Mouse (Mus musculus) myocyte (in vitro differentiated cells): Measurements from ENCODE around the gene Pnkp. TPM values are rescaled to one million over a fixed set of nuclear protein-coding genes. Genes with fewer than 3 reads are reported as not detected.
A peak's percentile ranks its signal among the peaks of the same experiment; 100 is the strongest.

Source experiments
- H3K27me3 ChIP-seq: one replicate; pipeline ENCODE4 v1.6.1; 2011; ENCODE audit not compliant: control insufficient read depth, insufficient read depth, insufficient read length
- H3K36me3 ChIP-seq: one replicate; pipeline ENCODE4 v1.6.1; 2011; ENCODE audit not compliant: control insufficient read depth, insufficient read depth
- H3K4me2 ChIP-seq: one replicate; pipeline ENCODE4 v1.6.1; 2011; ENCODE audit warnings: low read depth, control low read depth
- H3K4me3 ChIP-seq: one replicate; pipeline ENCODE4 v1.5.1; 2011; ENCODE audit warnings: mild to moderate bottlenecking, control low read depth, moderate library complexity
- H3K79me2 ChIP-seq: one replicate; pipeline ENCODE4 v1.6.1; 2011; ENCODE audit not compliant: control insufficient read depth, insufficient read depth
- H3ac ChIP-seq: one replicate; pipeline ENCODE4 v1.6.1; 2011; ENCODE audit not compliant: control insufficient read depth, insufficient read length
- CEBPB ChIP-seq: IDR thresholded peaks from 2 replicates; pipeline ENCODE4 v1.6.1; 2011; ENCODE audit warnings: mild to moderate bottlenecking, moderate library complexity; ENCODE audit not compliant: poor library complexity, insufficient read depth, severe bottlenecking
- E2F4 ChIP-seq: IDR thresholded peaks from one replicate; pipeline ENCODE4 v1.6.1; 2011; ENCODE audit warnings: mild to moderate bottlenecking, control low read depth, moderate library complexity; ENCODE audit not compliant: insufficient read depth
- MAX ChIP-seq: IDR thresholded peaks from one replicate; pipeline ENCODE4 v1.6.1; 2011; ENCODE audit warnings: low read depth, mild to moderate bottlenecking, control low read depth
- MYOD1 ChIP-seq, 3 experiments: IDR thresholded peaks; one replicate each; pipeline ENCODE4 v1.6.1; 2011; ENCODE audit warnings: control low read depth in 2 of 3, low read depth in 2 of 3, mild to moderate bottlenecking in 2 of 3, moderate library complexity in 1 of 3; ENCODE audit not compliant: insufficient read length in 2 of 3, control insufficient read depth in 1 of 3
- MYOG ChIP-seq, 3 experiments: IDR thresholded peaks; one replicate each; pipeline ENCODE4 v1.6.1; 2011; ENCODE audit warnings: control low read depth in 2 of 3, low read depth in 2 of 3, mild to moderate bottlenecking in 2 of 3; ENCODE audit not compliant: insufficient read length in 2 of 3, control insufficient read depth in 1 of 3, insufficient read depth in 1 of 3
- POLR2A ChIP-seq: IDR thresholded peaks from one replicate; pipeline ENCODE4 v1.6.1; 2011; ENCODE audit warnings: low read depth, mild to moderate bottlenecking, control low read depth, moderate library complexity; ENCODE audit not compliant: insufficient read length
- POLR2AphosphoS2 ChIP-seq: IDR thresholded peaks from one replicate; pipeline ENCODE4 v1.6.1; 2011; ENCODE audit warnings: low read depth, control low read depth; ENCODE audit not compliant: insufficient read length
- REST ChIP-seq: IDR thresholded peaks from one replicate; pipeline ENCODE4 v1.6.1; 2011; ENCODE audit warnings: mild to moderate bottlenecking, control low read depth, moderate library complexity; ENCODE audit not compliant: insufficient read depth, insufficient read length
- SRF ChIP-seq: IDR thresholded peaks from one replicate; pipeline ENCODE4 v1.6.1; 2011; ENCODE audit warnings: low read depth; ENCODE audit not compliant: control insufficient read depth, insufficient read length
- TCF12 ChIP-seq: IDR thresholded peaks from one replicate; pipeline ENCODE4 v1.6.1; 2011; ENCODE audit warnings: mild to moderate bottlenecking, control low read depth; ENCODE audit not compliant: poor library complexity, insufficient read depth, severe bottlenecking
- TCF3 ChIP-seq: IDR thresholded peaks from one replicate; pipeline ENCODE4 v1.6.1; 2011; ENCODE audit warnings: low read depth, control low read depth; ENCODE audit not compliant: insufficient read length
- USF1 ChIP-seq: IDR thresholded peaks from one replicate; pipeline ENCODE4 v1.6.1; 2011; ENCODE audit warnings: low read depth, mild to moderate bottlenecking, control low read depth, moderate library complexity
- polyA plus RNA-seq: library from polyadenylated mRNA; unstranded; fragments of >200 nt; fragmentation: generic; extraction: Trizol; gene quantifications from one replicate; pipeline ENCODE4 v1.2.1, GENCODE M21; 2012; ENCODE audit warnings: missing spikeins

The Pnkp gene
- polyA plus RNA-seq, 1 experiment = 47.9 TPM

GRCm38 (mm10) chr7:44817441-44817840 is 39.5 kb upstream of the Pnkp start:
- Histone ChIP-seq H3K4me2 (peak overlapping the region; percentile 97), H3K79me2 (peaks cover 83% of the 10 kb centered on the region), H3K36me3 (peaks cover 16% of the 10 kb centered on the region), H3K27me3 (no peaks in the 10 kb centered on the region), H3ac (peak overlapping the region; percentile 65), H3K4me3 (peak overlapping the region; percentile 94)
- TF ChIP-seq E2F4 = no peak

- TF ChIP-seq TCF12 (no peak), TCF3 (no peak), MYOG (IDR thresholded peaks at IDR 0.05; ENCODE audit: control insufficient read depth in 1 of 3, insufficient read depth in 1 of 3, insufficient read length in 2 of 3, low read depth in 2 of 3) (no peak), MYOD1 (IDR thresholded peaks at IDR 0.05; ENCODE audit: control insufficient read depth in 1 of 3, insufficient read length in 2 of 3, low read depth in 2 of 3) (no peak), POLR2AphosphoS2 (no peak), CEBPB (no peak), MAX (no peak), REST (no peak), E2F4 (no peak), USF1 (no peak), SRF (no peak), POLR2A (no peak)
- Histone ChIP-seq H3K36me3 (peaks cover 13% of the 10 kb centered on the region), H3K79me2 (peaks cover 90% of the 10 kb centered on the region), H3K4me2 (peak overlapping the region; percentile 97), H3K27me3 (no peaks in the 10 kb centered on the region), H3ac (peak overlapping the region; percentile 41), H3K4me3 (peak overlapping the region; percentile 94)
Observed at GRCm38 (mm10) chr7:44818164-44818563, 38.8 kb upstream of the Pnkp start.

- Histone ChIP-seq H3K36me3 (peaks cover 10% of the 10 kb centered on the region), H3K4me2 (peak overlapping the region; percentile 97), H3K4me3 (peak overlapping the region; percentile 94), H3K27me3 (no peaks in the 10 kb centered on the region), H3ac (peak overlapping the region; percentile 41), H3K79me2 (peaks cover 92% of the 10 kb centered on the region)
- TF ChIP-seq CEBPB (peak; percentile 100), MYOG (IDR thresholded peaks at IDR 0.05; ENCODE audit: control insufficient read depth in 1 of 3, insufficient read depth in 1 of 3, insufficient read length in 2 of 3, low read depth in 2 of 3) (peak in 1 of 3 experiments; percentile 47), POLR2A (peak; percentile 75), MYOD1 (IDR thresholded peaks at IDR 0.05; ENCODE audit: control insufficient read depth in 1 of 3, insufficient read length in 2 of 3, low read depth in 2 of 3) (no peak)
Observed at GRCm38 (mm10) chr7:44818751-44819235, 38.1 kb upstream of the Pnkp start.

GRCm38 (mm10) chr7:44819391-44819790 is 37.5 kb upstream of the Pnkp start:
- Histone ChIP-seq H3K27me3 (no peaks in the 10 kb centered on the region), H3K79me2 (peaks cover 92% of the 10 kb centered on the region), H3ac (peak overlapping the region; percentile 41), H3K4me3 (peak overlapping the region; percentile 94), H3K4me2 (peak overlapping the region; percentile 97), H3K36me3 (peaks cover 4% of the 10 kb centered on the region)
- no peak for TF ChIP-seq USF1
- TF ChIP-seq SRF = no peak
- TF ChIP-seq MAX = no peak
- no peak for TF ChIP-seq TCF12
- no peak for TF ChIP-seq TCF3
- TF ChIP-seq CEBPB = no peak
- no peak for TF ChIP-seq POLR2AphosphoS2
- TF ChIP-seq MYOD1 (IDR thresholded peaks at IDR 0.05; ENCODE audit: control insufficient read depth in 1 of 3, insufficient read length in 2 of 3, low read depth in 2 of 3) = no peak
- TF ChIP-seq E2F4 = no peak
- no peak for TF ChIP-seq MYOG (IDR thresholded peaks at IDR 0.05; ENCODE audit: control insufficient read depth in 1 of 3, insufficient read depth in 1 of 3, insufficient read length in 2 of 3, low read depth in 2 of 3)
- TF ChIP-seq REST = no peak
- TF ChIP-seq POLR2A = no peak

GRCm38 (mm10) chr7:44819863-44820262 is 37.1 kb upstream of the Pnkp start:
- H3K79me2 ChIP-seq = peaks cover 92% of the 10 kb centered on the region
- TF ChIP-seq MYOD1 (IDR thresholded peaks at IDR 0.05; ENCODE audit: control insufficient read depth in 1 of 3, insufficient read length in 2 of 3, low read depth in 2 of 3) (no peak), E2F4 (no peak), POLR2AphosphoS2 (peak; percentile 66), POLR2A (peak; percentile 61)
- H3K4me3 ChIP-seq = peak overlapping the region; percentile 94
- H3K36me3 ChIP-seq = no peaks in the 10 kb centered on the region
- peak overlapping the region; percentile 97 for H3K4me2 ChIP-seq
- no peaks in the 10 kb centered on the region for H3K27me3 ChIP-seq
- H3ac ChIP-seq = peak overlapping the region; percentile 41
